Mouse (Mus musculus) erythroid progenitor cell, adult 5-6 weeks (primary cell): ENCODE data around the gene Nme7. TPM values are rescaled to one million over a fixed set of nuclear protein-coding genes. Genes with fewer than 3 reads are reported as not detected.

Experiments
- ATAC-seq: replicated peaks from 2 replicates; pipeline ENCODE4 v1.8.0; 2016; ENCODE audit warnings: moderate number of reproducible peaks, mild to moderate bottlenecking, moderate TSS enrichment, inconsistent platforms; ENCODE audit not compliant: poor library complexity, low FRiP score, severe bottlenecking
- total RNA-seq, 2 experiments: library from RNA; stranded (forward) in 1 of 2; stranded (reverse) in 1 of 2; fragments of 150-400 nt in 1 of 2; fragments of 186-747, 209-891 nt in 1 of 2; gene quantifications; 2 replicates each; pipeline versions ENCODE4 v1.2.3 to v1.2.4; 2015 to 2017; ENCODE audit warnings: low replicate concordance in 2 of 2

Nme7 gene
- total RNA-seq, 2 experiments from 2014 or later: 3.8 to 5.3 TPM

GRCm38 (mm10) chr1:164420623-164421354, 116.9 kb downstream of the Nme7 start:
- ATAC-seq: no peak

- no peak for ATAC-seq
Observed at GRCm38 (mm10) chr1:164426227-164426626, 122.3 kb downstream of the Nme7 start.

- ATAC-seq: no peak
Observed at GRCm38 (mm10) chr1:164427777-164428176, 123.9 kb downstream of the Nme7 start.

- ATAC-seq: no peak
Observed at GRCm38 (mm10) chr1:164428644-164429043, 124.7 kb downstream of the Nme7 start.

- no peak for ATAC-seq
Observed at GRCm38 (mm10) chr1:164432649-164433048, 128.7 kb downstream of the Nme7 start.

- no peak for ATAC-seq
Observed at GRCm38 (mm10) chr1:164434049-164434448, 130.1 kb downstream of the Nme7 start.

- no peak for ATAC-seq
Observed at GRCm38 (mm10) chr1:164436749-164437148, 132.8 kb downstream of the Nme7 start.

GRCm38 (mm10) chr1:164440230-164440629, 136.3 kb downstream of the Nme7 start:
- no peak for ATAC-seq

GRCm38 (mm10) chr1:164440708-164441407, 136.9 kb downstream of the Nme7 start:
- no peak for ATAC-seq

GRCm38 (mm10) chr1:164441408-164441974, 137.6 kb downstream of the Nme7 start:
- no peak for ATAC-seq

GRCm38 (mm10) chr1:164445620-164446162, 141.8 kb downstream of the Nme7 start:
- ATAC-seq: no peak

GRCm38 (mm10) chr1:164446535-164446934, 142.6 kb downstream of the Nme7 start:
- ATAC-seq: no peak

- ATAC-seq: no peak
Observed at GRCm38 (mm10) chr1:164447521-164447920, 143.6 kb downstream of the Nme7 start.

GRCm38 (mm10) chr1:164449626-164450025, 145.7 kb downstream of the Nme7 start:
- no peak for ATAC-seq

- ATAC-seq: no peak
Observed at GRCm38 (mm10) chr1:164450231-164450630, 146.3 kb downstream of the Nme7 start.

GRCm38 (mm10) chr1:164450644-164451043, 146.7 kb downstream of the Nme7 start:
- ATAC-seq: no peak

GRCm38 (mm10) chr1:164451346-164451745, 147.4 kb downstream of the Nme7 start:
- ATAC-seq: no peak

- ATAC-seq: no peak
Observed at GRCm38 (mm10) chr1:164452580-164452979, 148.7 kb downstream of the Nme7 start.

- no peak for ATAC-seq
Observed at GRCm38 (mm10) chr1:164453146-164453545, 149.2 kb downstream of the Nme7 start.

GRCm38 (mm10) chr1:164453739-164454138, 149.8 kb downstream of the Nme7 start:
- no peak for ATAC-seq
